Mouse (Mus musculus): ENCODE data around the gene Polr2j. TPM values are rescaled to one million over a fixed set of nuclear protein-coding genes. Genes with fewer than 3 reads are reported as not detected.

Gene Polr2j
- polyA plus RNA-seq, 1 experiment from 2014 or later, result 214 TPM

DNA sequence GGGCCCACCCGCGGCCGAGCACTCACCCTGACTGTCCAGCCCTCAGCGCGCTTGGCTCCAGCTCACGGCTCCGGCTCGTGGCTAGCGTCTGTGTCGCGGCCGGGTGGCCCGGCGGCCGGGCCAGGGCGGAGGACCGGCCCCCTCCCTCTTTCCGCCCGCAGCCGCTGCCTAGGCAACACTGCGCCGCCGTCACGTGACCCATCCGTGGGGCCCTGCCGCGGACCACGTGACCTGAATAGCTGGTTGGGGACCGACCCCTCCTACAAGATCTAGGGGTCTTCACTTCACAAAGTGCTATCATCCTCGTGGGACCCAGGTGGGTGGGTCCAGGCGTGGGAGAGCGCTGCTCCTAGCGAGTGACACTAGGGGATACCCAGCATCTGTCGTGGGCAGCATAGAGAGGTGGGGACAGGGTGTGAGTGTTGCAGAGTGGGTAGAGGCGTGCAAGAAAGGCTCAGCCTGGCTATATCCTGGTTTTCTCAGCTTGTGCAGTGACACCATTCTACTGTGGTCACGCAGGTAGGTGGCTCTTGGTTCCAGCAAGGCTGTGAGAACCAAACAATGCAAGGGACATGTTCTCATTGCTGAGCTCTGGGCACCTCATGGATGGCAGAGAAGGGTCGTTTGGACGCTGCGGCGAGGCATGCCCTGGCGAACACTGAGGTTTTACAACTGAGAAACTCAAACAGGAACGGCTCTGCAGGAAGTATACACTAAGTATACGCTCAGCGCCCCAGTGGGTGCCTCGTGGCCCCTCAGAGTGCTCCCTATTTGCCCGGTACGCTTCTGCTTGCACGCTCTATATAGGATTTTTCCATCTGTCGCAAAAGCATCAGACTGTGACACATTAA, 54.3 kb downstream of the Polr2j start, which contains the start of gene Orai2:
Gene Orai2, minus strand, starts transcription at position 202 of the 851 bp plus-strand sequence.
- H3K9ac ChIP-seq (replicated peaks; ENCODE audit: low read depth, low read length), result peak within 1 kb of the TSS; percentile 77
- H3K36me3 ChIP-seq (ENCODE audit: control insufficient read depth, insufficient read depth), result no peaks in the 10 kb centered on the region
- no peaks in the 10 kb centered on the region for H3K9me3 ChIP-seq (ENCODE audit: control insufficient read depth, low read length)
- peak within 1 kb of the TSS; percentile 74 for H3K4me3 ChIP-seq (replicated peaks; ENCODE audit: low read length)
- peak within 1 kb of the TSS; percentile 77 for H3K27ac ChIP-seq (ENCODE audit: low read length)
- WGBS, result 4% methylated on average over 47 of the region's 49 CpGs
- H3K4me2 ChIP-seq (ENCODE audit: low read length), result peak within 1 kb of the TSS; percentile 94
- H3K4me1 ChIP-seq (replicated peaks; ENCODE audit: control insufficient read depth, insufficient read depth, low read length), result peaks cover 34% of the 10 kb centered on the region
- peak; percentile 83 for ATAC-seq
- H3K27me3 ChIP-seq (replicated peaks; ENCODE audit: control insufficient read depth, insufficient read depth, low read length), result no peaks in the 10 kb centered on the region

DNA sequence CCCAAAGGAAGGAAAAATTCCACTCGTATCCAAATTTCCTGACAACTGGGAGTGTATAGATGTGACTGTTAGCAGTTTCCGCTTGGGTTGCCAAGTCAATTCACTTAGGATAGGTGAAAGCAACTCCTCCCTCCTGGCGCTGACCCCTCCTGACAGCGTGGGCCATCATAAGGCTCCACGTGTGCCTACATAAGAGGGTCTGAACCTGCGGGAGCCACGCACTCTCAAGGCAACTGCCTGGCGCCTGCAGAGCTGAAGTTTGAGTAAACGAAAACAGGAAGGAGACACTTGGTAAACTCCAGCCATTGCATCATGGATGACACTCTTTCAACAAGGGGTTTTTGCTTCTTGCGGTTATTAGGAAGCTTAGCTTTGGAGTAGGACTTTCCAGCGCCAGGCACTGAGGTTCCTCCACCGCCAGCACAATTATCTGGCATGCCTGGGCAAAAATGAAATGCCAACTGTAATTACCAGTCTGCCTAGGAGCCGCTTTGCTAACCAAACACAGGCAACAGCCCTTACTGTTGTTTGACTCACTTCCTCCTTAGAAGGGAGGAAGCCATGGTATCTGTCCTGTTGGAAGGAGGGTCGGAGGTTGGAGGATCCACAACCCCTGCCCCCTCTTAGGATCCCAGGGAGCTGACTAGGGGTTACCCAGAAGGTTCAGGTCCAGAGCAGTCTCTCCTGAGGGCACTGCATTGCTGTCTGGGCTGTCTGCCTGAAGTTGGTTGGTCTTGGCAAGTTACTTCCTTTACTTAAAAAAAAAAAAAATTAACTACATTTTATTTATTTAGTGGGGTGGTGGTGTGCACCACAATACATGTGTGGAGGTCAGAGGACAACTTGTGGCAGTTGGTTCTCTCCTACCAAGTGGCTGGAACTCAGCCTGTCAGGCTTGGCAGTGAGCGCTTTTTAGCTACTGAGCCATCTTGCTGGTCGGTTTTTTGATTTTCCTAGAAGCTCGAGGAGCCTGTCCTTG, 55.2 kb downstream of the Polr2j start:
- peak overlapping the region; percentile 74 for H3K4me3 ChIP-seq (replicated peaks; ENCODE audit: low read length)
- no peak for ATAC-seq
- peaks cover 34% of the 10 kb centered on the region for H3K4me1 ChIP-seq (replicated peaks; ENCODE audit: control insufficient read depth, insufficient read depth, low read length)
- peak overlapping the region; percentile 77 for H3K27ac ChIP-seq (ENCODE audit: low read length)
- no peaks in the 10 kb centered on the region for H3K36me3 ChIP-seq (ENCODE audit: control insufficient read depth, insufficient read depth)
- no peaks in the 10 kb centered on the region for H3K27me3 ChIP-seq (replicated peaks; ENCODE audit: control insufficient read depth, insufficient read depth, low read length)
- peak overlapping the region; percentile 77 for H3K9ac ChIP-seq (replicated peaks; ENCODE audit: low read depth, low read length)
- no peaks in the 10 kb centered on the region for H3K9me3 ChIP-seq (ENCODE audit: control insufficient read depth, low read length)
- peak overlapping the region; percentile 94 for H3K4me2 ChIP-seq (ENCODE audit: low read length)
- WGBS, result 32% methylated on average over 17 of the region's 17 CpGs

Small RNA genes lying within 50 kb of the gene (microRNA-seq; reads per million reads assigned to microRNA genes)
- 0.62 reads per million for gene Mir7035

Other genes starting within 250 kb of the Polr2j start
- gene Hspb1, start 228.7 kb upstream of the Polr2j start, polyA plus RNA-seq (2015; fragmentation: Nextera tagmentation; extraction: Ambion mirVana), result 7.3 and 9.6 TPM in 2 replicates
- 870 and 902 TPM in 2 replicates for gene Ywhag, start 182.0 kb upstream of the Polr2j start, polyA plus RNA-seq (2015; fragmentation: Nextera tagmentation; extraction: Ambion mirVana)
- gene Ssc4d, start 142.1 kb upstream of the Polr2j start, polyA plus RNA-seq (2015; fragmentation: Nextera tagmentation; extraction: Ambion mirVana), result 0.71 and 1.0 TPM in 2 replicates
- gene Zp3, start 136.5 kb upstream of the Polr2j start, polyA plus RNA-seq (2015; fragmentation: Nextera tagmentation; extraction: Ambion mirVana), result 0.19 TPM in 1 of 2 replicates, not detected in the other
- gene Dtx2, start 121.8 kb upstream of the Polr2j start, polyA plus RNA-seq (2015; fragmentation: Nextera tagmentation; extraction: Ambion mirVana), result 26.4 and 28.1 TPM in 2 replicates
- not detected in 2 replicates for gene Upk3b, start 78.1 kb upstream of the Polr2j start, polyA plus RNA-seq (2015; fragmentation: Nextera tagmentation; extraction: Ambion mirVana)
- not detected in 2 replicates for gene Upk3bl, start 62.1 kb upstream of the Polr2j start, polyA plus RNA-seq (2015; fragmentation: Nextera tagmentation; extraction: Ambion mirVana)
- 5.9 and 9.1 TPM in 2 replicates for gene Rasa4, start 32.7 kb upstream of the Polr2j start, polyA plus RNA-seq (2015; fragmentation: Nextera tagmentation; extraction: Ambion mirVana)
- 32.1 and 32.7 TPM in 2 replicates for gene Lrwd1, start 19.4 kb downstream of the Polr2j start, polyA plus RNA-seq (2015; fragmentation: Nextera tagmentation; extraction: Ambion mirVana)
- gene Alkbh4, start 19.5 kb downstream of the Polr2j start, polyA plus RNA-seq (2015; fragmentation: Nextera tagmentation; extraction: Ambion mirVana), result 18.0 and 19.4 TPM in 2 replicates
- 41.1 and 44.2 TPM in 2 replicates for gene Orai2, start 54.1 kb downstream of the Polr2j start, polyA plus RNA-seq (2015; fragmentation: Nextera tagmentation; extraction: Ambion mirVana)
- gene Prkrip1, start 82.3 kb downstream of the Polr2j start, polyA plus RNA-seq (2015; fragmentation: Nextera tagmentation; extraction: Ambion mirVana), result 54.0 and 63.0 TPM in 2 replicates
- gene Sh2b2, start 129.9 kb downstream of the Polr2j start, polyA plus RNA-seq (2015; fragmentation: Nextera tagmentation; extraction: Ambion mirVana), result 30.3 and 33.3 TPM in 2 replicates

All from forebrain, embryonic 16.5 days (tissue).